Mouse (Mus musculus) brain, embryonic 14.5 days (tissue): ENCODE measurements around the gene Slc27a4. TPM values are rescaled to one million over a fixed set of nuclear protein-coding genes. Genes with fewer than 3 reads are reported as not detected.
"Not testable (repeated sequence)": the region's sequence is repeated elsewhere in the genome, so short reads cannot be mapped to it uniquely, and the experiment has no call there.

Experiments used
- DNase-seq: peaks from one replicate; pipeline ENCODE4 v3.0.0-alpha.2; 2011; ENCODE audit warnings: low read depth
- CTCF ChIP-seq: fragments of 200-500 bp; IDR thresholded peaks from 2 replicates; pipeline ENCODE4 v1.5.1; 2012; ENCODE audit warnings: inconsistent platforms, mild to moderate bottlenecking, moderate library complexity, borderline replicate concordance; ENCODE audit not compliant: insufficient read depth, insufficient read length; ENCODE audit errors: extremely low read depth
- POLR2A ChIP-seq: fragments of 200-500 bp; IDR thresholded peaks from 2 replicates; pipeline ENCODE4 v1.6.1; 2012; ENCODE audit warnings: mild to moderate bottlenecking, inconsistent platforms, borderline replicate concordance; ENCODE audit not compliant: poor library complexity, insufficient read depth, insufficient read length, severe bottlenecking; ENCODE audit errors: extremely low read depth
- polyA plus RNA-seq: library from polyadenylated mRNA; depleted of rRNA; stranded (reverse); fragments of >200 nt; gene quantifications from 2 replicates; pipeline ENCODE4 v1.2.3, GENCODE M21; 2012; rRNA removed

Gene Slc27a4
- polyA plus RNA-seq, result 67.6 and 78.8 TPM in 2 replicates

DNA sequence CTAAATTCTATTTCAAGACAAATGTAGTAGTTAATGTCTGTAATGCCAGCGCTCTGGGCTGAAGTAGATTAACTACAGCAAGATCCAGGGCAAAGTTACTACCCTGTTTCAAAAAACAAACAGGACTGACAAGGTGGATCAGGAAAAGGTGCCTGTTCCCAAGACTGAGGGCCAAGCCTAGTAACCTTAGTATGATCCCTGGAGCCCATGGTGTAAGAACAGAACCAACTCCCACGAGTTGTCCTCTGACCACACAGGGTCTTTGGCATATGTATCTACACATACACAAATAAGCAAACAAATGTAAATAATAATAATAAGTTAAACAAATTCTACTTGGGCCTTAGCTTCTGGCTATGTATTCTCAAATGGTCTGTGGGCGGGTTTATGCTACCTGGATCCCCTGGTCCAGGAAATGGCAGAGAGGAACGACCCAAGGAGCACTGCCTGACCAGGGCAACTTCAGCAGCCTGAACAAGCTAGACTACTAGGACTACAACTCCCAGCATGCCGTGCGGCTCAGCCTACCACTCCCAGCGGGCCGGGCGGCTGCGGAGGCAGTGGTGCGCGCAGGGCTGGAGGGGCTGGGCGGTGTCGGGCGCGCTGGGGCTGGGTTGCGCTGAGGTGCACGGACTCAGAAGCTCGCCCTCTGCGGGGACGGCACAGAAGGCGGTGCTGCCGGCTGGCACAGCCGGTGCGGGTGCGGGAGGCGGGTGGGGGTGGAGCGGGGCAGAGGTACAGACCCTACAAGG is at the start of gene Slc27a4:
Slc27a4 (plus strand) TSS at position 560 of the 752 bp plus-strand sequence.
- peak; percentile 97 for DNase-seq
- TF ChIP-seq POLR2A (peak; percentile 83), CTCF (no peak)

DNA sequence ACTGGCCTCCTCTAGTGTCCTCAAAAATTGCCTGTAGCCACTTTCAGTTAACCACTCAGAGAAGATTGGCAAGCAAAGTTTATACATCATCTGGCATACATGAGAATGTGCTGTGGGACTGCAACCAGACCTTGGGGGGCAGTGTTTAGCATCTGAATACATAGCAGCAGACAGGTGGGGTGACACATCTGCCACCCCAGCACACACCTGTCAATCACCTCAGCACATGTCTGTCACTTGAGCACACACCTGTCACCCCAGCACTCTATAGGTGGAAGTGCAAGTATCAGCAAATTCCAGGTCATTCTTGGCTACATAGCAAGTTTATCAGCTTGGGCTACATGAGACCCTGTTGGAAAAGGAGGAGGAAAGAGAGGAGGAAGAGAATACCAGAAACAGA is 46.7 kb upstream of the Slc27a4 start:
- DNase-seq, result no peak
- TF ChIP-seq POLR2A (no peak), CTCF (no peak)

DNA sequence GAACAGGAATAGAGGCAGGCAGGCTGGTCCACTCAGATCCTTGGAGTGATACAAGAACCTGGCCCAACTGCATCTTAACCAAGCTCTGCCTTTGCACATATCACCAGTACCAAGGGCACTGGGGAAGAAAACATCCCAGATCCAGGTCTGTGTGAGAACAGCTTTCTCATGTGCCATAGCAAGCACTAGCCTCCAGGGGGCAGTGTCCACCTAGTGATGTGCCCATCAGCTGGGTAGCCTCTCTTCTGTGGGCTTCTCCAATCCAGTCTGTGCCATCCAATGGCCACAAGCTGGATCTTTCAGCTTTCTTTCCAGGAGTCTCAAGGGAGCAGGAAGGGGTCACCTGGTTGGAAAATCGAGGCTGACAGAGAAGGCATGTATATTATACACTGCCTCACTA is 37.6 kb upstream of the Slc27a4 start:
- DNase-seq, result peak; percentile 68
- TF ChIP-seq CTCF (peak; percentile 87), POLR2A (no peak)

DNA sequence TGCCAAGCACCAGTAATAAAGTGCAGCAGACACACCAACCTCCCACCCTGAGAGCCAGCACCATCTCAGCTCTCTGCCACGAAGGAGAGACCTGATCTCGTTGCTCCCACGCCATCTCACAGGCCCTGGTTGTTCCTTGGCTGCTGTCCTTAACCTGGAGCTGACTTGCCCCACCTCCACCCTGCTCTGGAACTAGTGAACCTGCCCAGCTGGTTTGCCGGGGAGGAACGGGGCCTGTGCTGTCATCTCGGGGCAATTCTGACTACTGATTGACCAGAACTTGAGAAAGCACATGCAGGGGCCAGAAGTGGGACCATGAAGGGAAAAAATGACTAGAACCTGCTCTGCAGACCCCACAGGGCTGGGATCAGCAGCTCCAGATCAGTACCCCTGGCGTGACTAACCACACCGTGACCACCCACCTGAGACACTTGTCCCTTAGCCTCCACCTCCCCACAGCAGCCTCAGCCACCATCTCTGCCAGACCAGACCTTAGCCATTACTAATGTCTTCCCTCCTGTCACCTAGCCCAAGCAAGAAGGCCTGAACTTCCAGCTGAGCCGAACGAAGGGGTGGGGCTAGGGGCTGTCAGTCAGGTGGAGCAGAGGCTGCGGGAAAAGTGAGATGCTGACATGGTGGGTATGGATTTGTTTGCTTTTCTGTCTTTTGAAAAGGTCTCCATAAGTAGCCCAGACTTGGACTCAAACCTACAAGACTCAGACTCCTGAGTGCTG is 34.3 kb upstream of the Slc27a4 start:
- no peak for DNase-seq
- TF ChIP-seq POLR2A (no peak), CTCF (no peak)

DNA sequence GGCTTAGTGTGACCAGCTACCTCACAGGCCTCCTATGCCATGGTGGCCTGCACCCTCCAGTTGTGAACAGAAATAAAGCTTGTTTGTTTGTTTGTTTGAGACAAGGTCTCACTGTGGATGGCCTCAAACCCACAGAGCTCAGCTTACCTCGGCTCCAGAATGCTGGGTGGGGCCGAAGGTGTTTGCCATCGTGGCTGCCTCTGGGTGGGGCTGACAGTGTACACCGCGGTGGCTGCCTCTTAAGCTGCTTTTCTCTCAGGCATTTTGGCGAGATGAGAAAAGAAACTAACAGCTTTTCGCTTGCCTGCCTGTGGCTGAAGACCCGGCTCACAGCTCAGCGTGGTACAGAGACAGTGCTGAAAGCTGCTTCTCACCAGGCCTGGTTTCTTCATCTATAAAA is 33.5 kb upstream of the Slc27a4 start:
- TF ChIP-seq CTCF (no peak), POLR2A (no peak)
- DNase-seq, result no peak

DNA sequence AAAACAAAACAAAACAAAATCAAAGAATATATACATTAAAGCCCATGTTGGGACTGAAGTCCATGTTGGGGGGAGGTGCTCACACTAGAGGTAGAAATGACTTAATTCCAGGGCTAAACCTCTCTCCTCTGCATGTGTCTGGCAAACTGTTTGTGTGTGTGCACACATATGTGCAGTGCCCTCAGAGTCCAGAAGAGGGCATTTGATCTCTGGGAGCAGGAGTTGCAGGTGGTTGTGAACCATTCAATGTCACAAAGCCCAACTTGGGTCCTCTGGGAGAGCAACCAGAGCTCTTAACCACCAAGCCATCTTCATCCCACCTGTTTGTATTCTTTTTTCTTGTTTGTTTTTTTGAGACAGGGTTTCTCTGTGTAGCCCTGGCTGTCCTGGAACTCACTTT is 32.3 kb upstream of the Slc27a4 start:
- DNase-seq, result no peak

DNA sequence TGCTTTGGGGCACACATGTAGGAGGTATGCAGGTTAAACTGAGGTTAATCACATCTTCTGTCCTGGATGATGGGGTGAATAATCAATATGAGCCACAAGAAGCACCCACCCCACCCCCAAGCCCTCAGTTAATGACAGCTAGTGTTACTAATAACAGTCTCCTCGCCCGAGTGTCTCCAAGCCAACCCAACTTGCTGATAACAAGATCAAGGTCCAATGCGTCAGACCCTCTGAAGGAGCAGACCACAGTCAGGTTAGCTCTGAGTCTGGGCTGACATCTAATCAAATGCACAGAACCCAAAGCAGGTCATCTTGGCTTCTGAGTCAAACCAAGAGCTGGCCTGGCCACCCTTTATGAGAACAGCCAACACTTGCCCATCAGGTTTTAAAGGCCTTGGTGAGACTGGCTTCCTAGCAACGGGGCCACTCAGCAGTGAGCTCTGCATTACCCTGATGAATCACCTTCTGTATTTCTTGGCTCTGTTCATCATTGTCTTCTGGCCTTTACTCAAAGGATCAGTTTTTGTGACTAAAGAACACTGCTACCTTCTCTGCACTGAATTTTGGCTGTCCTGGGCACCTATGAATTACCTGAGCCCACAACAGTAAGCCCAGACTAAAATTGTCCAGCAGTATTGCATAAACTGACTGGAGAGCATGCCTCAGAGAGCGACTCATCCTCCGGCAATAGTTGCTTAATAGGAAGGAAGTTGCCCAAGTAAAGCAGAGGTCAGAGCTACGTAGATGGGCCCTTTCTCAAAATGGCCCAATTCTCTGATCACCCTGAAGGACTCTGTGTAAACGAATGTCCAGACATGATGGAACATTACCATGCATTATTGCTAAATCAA is 30.6 kb upstream of the Slc27a4 start:
- DNase-seq, result no peak
- TF ChIP-seq POLR2A (no peak), CTCF (no peak)

More for the DNA sequence above, 32.3 kb upstream of the Slc27a4 start:
- TF ChIP-seq POLR2A, result no peak
- peak; percentile 21; the same call in 1 of the 2 replicates for TF ChIP-seq CTCF

DNA sequence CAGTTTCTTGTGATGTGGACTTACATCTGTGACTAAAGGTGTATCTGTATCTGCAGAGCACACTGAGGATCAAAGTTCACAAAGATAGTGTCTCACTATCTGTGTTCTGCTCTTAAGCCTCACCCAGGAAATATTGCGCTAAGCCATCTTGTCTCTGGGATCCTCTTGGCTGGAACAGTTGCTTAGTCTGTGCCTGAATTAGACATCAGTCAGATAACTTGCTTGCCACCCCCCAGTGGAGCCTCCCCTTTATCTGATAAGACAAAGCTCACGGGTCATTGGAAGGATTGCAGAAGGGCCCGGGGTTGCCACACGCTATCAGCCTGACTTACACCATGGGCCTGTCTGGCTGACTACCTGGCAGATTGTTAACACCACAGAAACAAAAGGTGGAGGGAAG is 29.1 kb upstream of the Slc27a4 start:
- no peak for DNase-seq
- no peak for TF ChIP-seq POLR2A
- no peak for TF ChIP-seq CTCF

DNA sequence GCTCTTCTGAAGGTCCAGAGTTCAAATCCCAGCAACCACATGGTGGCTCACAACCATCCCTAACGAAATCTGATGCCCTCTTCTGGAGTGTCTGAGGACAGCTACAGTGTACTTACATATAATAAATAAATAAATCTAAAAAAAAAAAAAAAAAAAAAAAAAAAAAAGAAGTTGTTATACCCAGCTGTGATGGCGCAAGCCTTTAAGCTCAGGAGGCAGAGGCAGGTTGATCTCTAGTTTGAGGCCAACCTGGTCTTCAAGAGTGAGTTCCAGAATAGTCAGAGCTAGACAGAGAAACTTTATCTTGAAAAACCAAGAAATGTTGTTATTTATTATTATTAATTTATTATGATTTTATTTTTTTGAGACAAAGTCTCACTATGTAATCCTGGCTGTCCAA is 21.2 kb upstream of the Slc27a4 start:
- not testable (repeated sequence) for DNase-seq

DNA sequence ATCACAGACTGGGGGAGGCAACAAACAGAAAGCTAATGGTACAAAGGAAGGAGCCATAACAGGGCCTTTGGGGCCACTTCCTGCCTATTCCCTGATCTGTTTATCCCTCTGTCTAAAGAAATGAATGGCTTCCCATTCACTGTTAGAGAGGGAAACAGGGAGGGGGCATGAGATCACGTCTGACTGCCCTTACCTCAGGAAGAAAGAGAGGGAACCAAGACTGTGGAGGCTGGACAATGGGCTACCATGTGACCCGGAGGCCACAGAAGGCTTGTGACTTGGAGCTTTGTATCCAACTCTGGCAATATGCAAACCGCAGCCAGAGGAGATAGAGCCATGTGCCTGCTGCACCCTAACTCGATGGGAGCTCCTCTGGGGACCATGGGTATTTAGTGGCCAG is 18.1 kb upstream of the Slc27a4 start:
- DNase-seq, result no peak
- TF ChIP-seq CTCF (no peak), POLR2A (no peak)
